Mouse (Mus musculus): ENCODE data around the gene A630076J17Rik. TPM values are rescaled to one million over a fixed set of nuclear protein-coding genes. Genes with fewer than 3 reads are reported as not detected.

A630076J17Rik gene
- not detected in 2 replicates for polyA plus RNA-seq (2011; ENCODE audit: insufficient read depth, insufficient read length, low read depth, missing spikeins)

DNA sequence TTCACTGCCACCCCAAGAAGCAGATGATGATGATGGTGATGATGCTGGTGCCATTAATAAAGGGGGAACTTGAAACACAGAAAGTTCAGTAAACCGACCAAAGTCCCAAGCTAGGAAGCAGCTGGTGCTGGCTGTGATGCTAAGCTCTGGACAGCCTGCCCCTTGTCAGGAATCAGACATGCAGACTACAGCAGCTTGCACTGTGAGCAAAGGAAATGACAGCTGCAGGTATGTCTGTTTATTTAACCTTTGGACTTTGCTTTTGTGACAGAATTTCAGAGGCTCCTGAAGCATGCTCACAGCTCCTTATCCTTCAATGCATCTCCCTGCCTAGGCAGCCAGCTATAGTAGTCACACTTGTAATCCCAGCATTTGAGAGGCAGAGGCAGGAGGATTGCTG lies at the start of gene A630076J17Rik:
Gene A630076J17Rik, plus strand, starts transcription at position 88 of the 400 bp plus-strand sequence.
- TF ChIP-seq POLR2A (IDR thresholded peaks at IDR 0.05; ENCODE audit: insufficient read depth, low read length) (no peak), EP300 (IDR thresholded peaks at IDR 0.05; ENCODE audit: insufficient read depth, low read depth, low read length) (no peak), CTCF (IDR thresholded peaks at IDR 0.05; ENCODE audit: low read depth, low read length) (no peak)
- no peak within 1 kb of the TSS for H3K27ac ChIP-seq (ENCODE audit: insufficient read depth, low read length)
- no peaks in the 10 kb centered on the region for H3K9me3 ChIP-seq (replicated peaks; ENCODE audit: control insufficient read depth, insufficient read depth, low read length, poor library complexity, severe bottlenecking)
- no peaks in the 10 kb centered on the region for H3K36me3 ChIP-seq (ENCODE audit: control insufficient read depth, insufficient read depth, low read length, poor library complexity, severe bottlenecking)
- H3K9ac ChIP-seq (ENCODE audit: low read depth, poor library complexity, severe bottlenecking): no peak within 1 kb of the TSS
- no peaks in the 10 kb centered on the region for H3K4me1 ChIP-seq (ENCODE audit: control insufficient read depth, insufficient read depth, low read length)
- no peaks in the 10 kb centered on the region for H3K27me3 ChIP-seq (ENCODE audit: control insufficient read depth, insufficient read depth, low read length, poor library complexity, severe bottlenecking)
- no peak within 1 kb of the TSS for H3K4me3 ChIP-seq (ENCODE audit: low read depth, low read length)

DNA sequence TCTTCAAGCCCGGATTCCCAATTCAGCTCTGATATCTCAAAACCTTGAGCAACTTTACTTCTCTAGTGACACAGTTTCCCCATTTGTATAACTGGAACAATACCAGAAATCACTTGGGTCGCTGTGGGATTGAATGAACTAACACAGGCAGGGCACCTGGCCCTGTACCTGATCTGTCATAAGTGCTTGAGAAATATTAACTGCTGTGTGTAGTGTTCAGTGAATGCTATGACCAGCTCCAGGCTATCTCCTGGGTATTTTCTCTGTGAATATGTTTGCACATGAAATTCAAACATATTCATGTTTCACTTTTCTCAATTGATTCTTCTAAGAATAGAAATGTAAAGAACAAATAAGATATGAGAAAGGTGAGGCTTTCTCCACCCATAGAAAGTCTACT lies 49.6 kb upstream of the A630076J17Rik start:
- H3K27me3 ChIP-seq (ENCODE audit: control insufficient read depth, insufficient read depth, low read length, poor library complexity, severe bottlenecking): no peaks in the 10 kb centered on the region
- H3K27ac ChIP-seq (ENCODE audit: insufficient read depth, low read length): no peak overlapping the region
- H3K4me1 ChIP-seq (ENCODE audit: control insufficient read depth, insufficient read depth, low read length): no peaks in the 10 kb centered on the region
- TF ChIP-seq POLR2A (IDR thresholded peaks at IDR 0.05; ENCODE audit: insufficient read depth, low read length) (no peak), EP300 (IDR thresholded peaks at IDR 0.05; ENCODE audit: insufficient read depth, low read depth, low read length) (no peak), CTCF (IDR thresholded peaks at IDR 0.05; ENCODE audit: low read depth, low read length) (no peak)
- H3K9me3 ChIP-seq (replicated peaks; ENCODE audit: control insufficient read depth, insufficient read depth, low read length, poor library complexity, severe bottlenecking): no peaks in the 10 kb centered on the region
- no peak overlapping the region for H3K9ac ChIP-seq (ENCODE audit: low read depth, poor library complexity, severe bottlenecking)
- H3K36me3 ChIP-seq (ENCODE audit: control insufficient read depth, insufficient read depth, low read length, poor library complexity, severe bottlenecking): no peaks in the 10 kb centered on the region
- no peak overlapping the region for H3K4me3 ChIP-seq (ENCODE audit: low read depth, low read length)

DNA sequence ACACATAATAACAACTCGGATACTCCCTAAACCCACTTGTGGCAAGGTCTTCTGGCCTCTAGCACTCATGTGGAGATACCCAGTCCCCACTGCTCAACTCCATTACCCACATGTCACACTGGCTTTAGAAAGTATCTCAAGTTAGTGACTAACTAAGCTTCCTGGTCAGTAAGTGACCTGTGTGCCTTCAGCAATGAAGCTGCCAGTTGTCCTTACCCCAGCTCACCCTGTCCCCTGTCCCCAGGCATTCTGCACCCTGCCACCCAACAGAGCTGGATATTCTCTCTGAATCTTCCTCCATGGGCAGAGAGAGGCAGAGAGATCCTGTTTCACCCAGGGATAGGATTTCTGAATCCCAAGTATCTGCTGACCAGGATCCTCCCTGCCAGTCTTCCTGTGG lies 47.7 kb upstream of the A630076J17Rik start, which contains the start of gene Kcna10:
Gene Kcna10, plus strand, starts transcription at position 301 of the 400 bp plus-strand sequence.
- TF ChIP-seq CTCF (IDR thresholded peaks at IDR 0.05; ENCODE audit: low read depth, low read length) (no peak), POLR2A (IDR thresholded peaks at IDR 0.05; ENCODE audit: insufficient read depth, low read length) (no peak), EP300 (IDR thresholded peaks at IDR 0.05; ENCODE audit: insufficient read depth, low read depth, low read length) (no peak)
- Histone ChIP-seq H3K36me3 (ENCODE audit: control insufficient read depth, insufficient read depth, low read length, poor library complexity, severe bottlenecking) (no peaks in the 10 kb centered on the region), H3K27me3 (ENCODE audit: control insufficient read depth, insufficient read depth, low read length, poor library complexity, severe bottlenecking) (no peaks in the 10 kb centered on the region; the same call in 1 of the 2 replicates), H3K9me3 (replicated peaks; ENCODE audit: control insufficient read depth, insufficient read depth, low read length, poor library complexity, severe bottlenecking) (no peaks in the 10 kb centered on the region), H3K27ac (ENCODE audit: insufficient read depth, low read length) (no peak within 1 kb of the TSS), H3K4me3 (ENCODE audit: low read depth, low read length) (no peak within 1 kb of the TSS), H3K4me1 (ENCODE audit: control insufficient read depth, insufficient read depth, low read length) (no peaks in the 10 kb centered on the region), H3K9ac (ENCODE audit: low read depth, poor library complexity, severe bottlenecking) (no peak within 1 kb of the TSS)

DNA sequence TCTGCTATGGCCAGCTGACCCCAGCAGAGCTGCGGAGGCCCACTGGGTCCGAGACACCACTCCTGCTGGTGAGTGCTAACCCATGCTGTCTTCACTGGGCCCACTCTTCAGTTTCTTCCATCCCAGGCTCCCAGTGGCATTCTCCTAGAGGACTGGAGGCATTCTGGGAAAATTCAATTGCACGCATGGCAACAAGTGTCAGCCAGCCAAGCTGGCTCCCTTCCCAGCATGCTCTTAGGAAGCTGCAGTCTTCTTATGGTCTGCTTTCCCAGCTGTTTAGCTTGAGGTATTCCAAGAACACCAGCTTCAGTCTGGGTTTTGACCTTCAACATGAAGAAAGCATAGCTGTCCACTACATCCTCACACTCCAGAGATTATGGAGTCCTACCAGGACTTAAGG lies 47.2 kb upstream of the A630076J17Rik start:
- Histone ChIP-seq H3K4me3 (ENCODE audit: low read depth, low read length) (no peak overlapping the region), H3K27me3 (ENCODE audit: control insufficient read depth, insufficient read depth, low read length, poor library complexity, severe bottlenecking) (no peaks in the 10 kb centered on the region; the same call in 1 of the 2 replicates), H3K4me1 (ENCODE audit: control insufficient read depth, insufficient read depth, low read length) (no peaks in the 10 kb centered on the region), H3K36me3 (ENCODE audit: control insufficient read depth, insufficient read depth, low read length, poor library complexity, severe bottlenecking) (no peaks in the 10 kb centered on the region), H3K27ac (ENCODE audit: insufficient read depth, low read length) (no peak overlapping the region), H3K9ac (ENCODE audit: low read depth, poor library complexity, severe bottlenecking) (no peak overlapping the region), H3K9me3 (replicated peaks; ENCODE audit: control insufficient read depth, insufficient read depth, low read length, poor library complexity, severe bottlenecking) (no peaks in the 10 kb centered on the region)
- no peak for TF ChIP-seq EP300 (IDR thresholded peaks at IDR 0.05; ENCODE audit: insufficient read depth, low read depth, low read length)
- no peak for TF ChIP-seq CTCF (IDR thresholded peaks at IDR 0.05; ENCODE audit: low read depth, low read length)
- no peak for TF ChIP-seq POLR2A (IDR thresholded peaks at IDR 0.05; ENCODE audit: insufficient read depth, low read length)

DNA sequence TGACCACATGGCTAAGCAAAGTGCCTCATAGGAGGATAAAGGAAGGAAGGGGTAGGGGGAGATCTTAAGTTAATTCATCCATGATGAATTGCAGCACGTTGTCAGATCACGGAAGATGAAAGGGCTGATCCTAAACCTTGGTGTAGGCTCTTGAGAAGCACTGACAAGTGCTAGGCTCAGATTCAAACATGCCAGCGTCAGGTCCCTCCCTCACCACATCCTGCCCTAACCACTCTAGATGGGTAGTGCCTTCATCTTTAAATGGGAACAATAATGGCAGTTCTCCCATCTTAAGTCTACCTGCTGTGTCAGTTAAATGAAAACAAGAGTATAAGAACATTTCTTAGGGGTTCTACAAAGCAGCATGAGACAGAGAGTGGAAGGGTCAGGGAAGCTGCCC lies 44.8 kb upstream of the A630076J17Rik start:
- Histone ChIP-seq H3K4me1 (ENCODE audit: control insufficient read depth, insufficient read depth, low read length) (no peaks in the 10 kb centered on the region), H3K4me3 (ENCODE audit: low read depth, low read length) (no peak overlapping the region), H3K27ac (ENCODE audit: insufficient read depth, low read length) (no peak overlapping the region), H3K9ac (ENCODE audit: low read depth, poor library complexity, severe bottlenecking) (no peak overlapping the region), H3K9me3 (replicated peaks; ENCODE audit: control insufficient read depth, insufficient read depth, low read length, poor library complexity, severe bottlenecking) (no peaks in the 10 kb centered on the region), H3K36me3 (ENCODE audit: control insufficient read depth, insufficient read depth, low read length, poor library complexity, severe bottlenecking) (no peaks in the 10 kb centered on the region), H3K27me3 (ENCODE audit: control insufficient read depth, insufficient read depth, low read length, poor library complexity, severe bottlenecking) (no peaks in the 10 kb centered on the region; the same call in 1 of the 2 replicates)
- TF ChIP-seq POLR2A (IDR thresholded peaks at IDR 0.05; ENCODE audit: insufficient read depth, low read length): no peak
- no peak for TF ChIP-seq EP300 (IDR thresholded peaks at IDR 0.05; ENCODE audit: insufficient read depth, low read depth, low read length)
- TF ChIP-seq CTCF (IDR thresholded peaks at IDR 0.05; ENCODE audit: low read depth, low read length): no peak

DNA sequence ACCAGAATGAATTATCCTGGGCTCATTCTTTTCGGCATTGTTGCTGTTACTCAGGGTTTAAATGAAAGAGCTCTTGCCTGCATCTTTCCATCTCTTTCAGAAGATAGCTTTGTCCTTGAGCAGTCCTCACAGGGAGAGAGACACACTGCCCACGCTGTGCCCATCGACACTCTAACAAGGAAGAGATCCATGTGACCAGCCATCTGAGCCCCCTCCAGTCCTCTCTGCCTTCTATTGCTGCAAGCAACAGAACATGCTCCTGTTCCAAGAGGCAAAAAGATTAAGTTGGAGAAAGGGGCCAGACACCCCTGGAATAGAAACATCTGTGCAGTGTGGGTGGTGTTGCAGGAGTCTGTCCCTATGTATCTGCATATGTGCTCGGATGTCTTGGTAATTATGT lies 43.4 kb upstream of the A630076J17Rik start:
- no peaks in the 10 kb centered on the region for H3K4me1 ChIP-seq (ENCODE audit: control insufficient read depth, insufficient read depth, low read length)
- TF ChIP-seq POLR2A (IDR thresholded peaks at IDR 0.05; ENCODE audit: insufficient read depth, low read length): no peak
- TF ChIP-seq EP300 (IDR thresholded peaks at IDR 0.05; ENCODE audit: insufficient read depth, low read depth, low read length): no peak
- no peak for TF ChIP-seq CTCF (IDR thresholded peaks at IDR 0.05; ENCODE audit: low read depth, low read length)

More for the DNA sequence above, 43.4 kb upstream of the A630076J17Rik start:
- Histone ChIP-seq H3K9ac (ENCODE audit: low read depth, poor library complexity, severe bottlenecking) (no peak overlapping the region), H3K36me3 (ENCODE audit: control insufficient read depth, insufficient read depth, low read length, poor library complexity, severe bottlenecking) (no peaks in the 10 kb centered on the region), H3K27me3 (ENCODE audit: control insufficient read depth, insufficient read depth, low read length, poor library complexity, severe bottlenecking) (no peaks in the 10 kb centered on the region; the same call in 1 of the 2 replicates), H3K27ac (ENCODE audit: insufficient read depth, low read length) (no peak overlapping the region), H3K9me3 (replicated peaks; ENCODE audit: control insufficient read depth, insufficient read depth, low read length, poor library complexity, severe bottlenecking) (no peaks in the 10 kb centered on the region), H3K4me3 (ENCODE audit: low read depth, low read length) (no peak overlapping the region)
